Mouse (Mus musculus) megakaryocyte-erythroid progenitor cell, adult 5 weeks (primary cell): ENCODE measurements around the gene Troap. TPM values are rescaled to one million over a fixed set of nuclear protein-coding genes. Genes with fewer than 3 reads are reported as not detected.

Experiments used
- polyA plus RNA-seq: library from polyadenylated mRNA; stranded (reverse); fragments of >175 nt; gene quantifications from 2 replicates; pipeline ENCODE4 v1.2.3, GENCODE M21; 2012

The Troap gene
- polyA plus RNA-seq: 33.9 and 51.5 TPM in 2 replicates

DNA sequence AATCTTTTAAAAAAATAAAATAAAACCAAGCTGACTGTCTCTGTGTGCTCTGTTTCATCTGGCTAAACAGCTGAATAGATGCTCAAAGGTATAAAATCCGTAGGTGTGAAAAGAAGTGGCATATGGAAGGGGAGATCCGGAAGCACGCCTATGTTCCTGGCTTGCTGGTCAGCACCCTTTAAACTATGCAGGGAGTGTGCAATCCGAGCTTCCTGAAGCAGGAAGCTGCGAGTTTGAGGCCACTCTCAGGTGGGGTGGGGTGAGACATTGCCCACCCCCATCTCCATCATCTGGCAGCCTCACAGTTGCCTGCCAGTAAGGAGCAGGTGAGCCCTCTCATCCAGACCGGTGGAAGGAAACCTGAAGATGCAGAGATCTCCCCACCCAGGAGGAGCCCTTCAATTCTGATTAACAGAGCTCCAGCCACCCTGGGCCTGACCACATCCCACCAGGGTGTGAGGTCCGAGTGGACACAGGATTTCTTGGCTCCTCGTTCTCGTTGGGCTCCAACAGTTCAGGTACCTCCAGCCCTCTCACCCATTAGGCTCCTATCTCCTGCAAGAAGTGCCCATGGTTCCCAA, at the start of gene Troap:
Gene Troap, plus strand, starts transcription at position 557 of the 581 bp plus-strand sequence.

GRCm38 (mm10) chr15:99029619-99030584, 44.5 kb upstream of the Troap start, which contains the start of gene Tuba1c:
Gene Tuba1c (plus strand): TSS chr15:99029891.

GRCm38 (mm10) chr15:99055040-99055439, 19.3 kb upstream of the Troap start, which contains the start of gene Prph:
Gene Prph (plus strand): TSS chr15:99055174.

GRCm38 (mm10) chr15:99087253-99088075, 13.1 kb downstream of the Troap start, which contains the start of gene C1ql4:
Gene C1ql4 (minus strand): TSS chr15:99087817.

DNA sequence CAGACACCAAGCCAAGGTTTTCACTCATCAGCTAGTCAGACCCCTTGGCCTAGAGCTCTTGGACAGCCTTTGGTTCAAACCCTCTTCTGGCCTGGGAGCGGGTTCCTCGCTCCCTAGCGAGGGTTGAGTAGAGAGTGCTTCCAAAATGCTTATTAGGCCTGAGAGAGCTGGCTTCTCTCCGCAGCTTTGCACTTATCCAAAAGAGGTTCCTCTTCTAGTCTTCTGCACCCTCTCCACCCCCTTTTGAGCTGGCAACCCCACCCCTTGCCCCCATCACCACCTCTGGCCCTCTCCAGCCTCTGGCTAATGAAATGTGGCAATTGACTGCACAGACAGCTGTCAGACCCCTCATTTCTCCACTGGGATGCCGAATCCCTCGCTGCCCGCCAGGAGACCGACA, 18.5 kb downstream of the Troap start, which contains the start of gene Dnajc22:
Gene Dnajc22, plus strand, starts transcription at position 301 of the 400 bp plus-strand sequence.

DNA sequence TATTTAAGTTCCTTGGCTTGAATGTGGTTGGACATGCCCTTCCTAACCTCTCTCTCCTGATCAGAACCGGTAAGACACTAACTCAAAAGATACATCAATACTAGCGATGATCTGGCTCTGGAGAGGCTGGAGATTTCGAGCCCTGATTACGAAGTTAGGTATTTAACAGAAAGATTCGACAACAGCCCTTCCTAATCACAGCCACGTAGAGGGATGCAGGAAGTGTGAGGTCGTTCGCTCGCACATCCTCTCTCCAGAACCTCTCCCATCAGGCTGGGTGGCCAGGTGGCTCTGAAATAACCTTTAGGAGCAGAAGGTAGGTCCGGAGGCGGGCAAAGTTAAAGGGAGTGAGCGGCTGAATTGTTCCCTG, 51.3 kb downstream of the Troap start, which contains the start of gene Spats2:
Gene Spats2, plus strand, starts transcription at position 206 of the 370 bp plus-strand sequence.

Other genes with a start within 250 kb of the Troap start
- 127 and 129 TPM in 2 replicates for gene Prkag1, start 243.1 kb upstream of the Troap start, polyA plus RNA-seq
- 39.2 and 64.9 TPM in 2 replicates for gene Kmt2d, start 203.4 kb upstream of the Troap start, polyA plus RNA-seq
- gene Rhebl1, start 180.0 kb upstream of the Troap start, polyA plus RNA-seq: 2.7 and 2.8 TPM in 2 replicates
- not detected in 2 replicates for gene Dhh, start 176.0 kb upstream of the Troap start, polyA plus RNA-seq
- gene Lmbr1l, start 156.3 kb upstream of the Troap start, polyA plus RNA-seq: 25.8 and 31.6 TPM in 2 replicates
- 311 and 355 TPM in 2 replicates for gene Tuba1b, start 140.0 kb upstream of the Troap start, polyA plus RNA-seq
- 9.9 TPM in 1 of 2 replicates, not detected in the other for gene Gm49450, start 121.0 kb upstream of the Troap start, polyA plus RNA-seq
- 20.5 and 31.9 TPM in 2 replicates for gene Tuba1a, start 120.9 kb upstream of the Troap start, polyA plus RNA-seq
- 29.3 and 45.8 TPM in 2 replicates for gene Tuba1c, start 44.7 kb upstream of the Troap start, polyA plus RNA-seq
- 0.21 and 0.74 TPM in 2 replicates for gene Prph, start 19.4 kb upstream of the Troap start, polyA plus RNA-seq
- not detected in 2 replicates for gene C1ql4, start 13.2 kb downstream of the Troap start, polyA plus RNA-seq
- not detected in 2 replicates for gene Dnajc22, start 18.6 kb downstream of the Troap start, polyA plus RNA-seq
- gene Spats2, start 51.3 kb downstream of the Troap start, polyA plus RNA-seq: 0.12 and 0.16 TPM in 2 replicates
- gene Kcnh3, start 150.3 kb downstream of the Troap start, polyA plus RNA-seq: not detected in 2 replicates
- gene Mcrs1, start 177.4 kb downstream of the Troap start, polyA plus RNA-seq: 101 and 104 TPM in 2 replicates
- gene Prpf40b, start 220.5 kb downstream of the Troap start, polyA plus RNA-seq: 36.6 and 37.4 TPM in 2 replicates
- gene Fam186b, start 221.3 kb downstream of the Troap start, polyA plus RNA-seq: not detected in 2 replicates